Mouse (Mus musculus) thymus, adult 2 months (tissue): ENCODE measurements around the gene Clec2i. TPM values are rescaled to one million over a fixed set of nuclear protein-coding genes. Genes with fewer than 3 reads are reported as not detected.
"Not testable (repeated sequence)": the region's sequence is repeated elsewhere in the genome, so short reads cannot be mapped to it uniquely, and the experiment has no call there.

Experiments
- DNase-seq: peaks from one replicate; pipeline ENCODE4 v3.0.0; 2021
- H3K27ac ChIP-seq: fragments of 200-500 bp; 2 replicates; pipeline ENCODE4 v1.5.1; 2012; ENCODE audit warnings: low read length, control low read depth; ENCODE audit not compliant: control insufficient read depth, insufficient read depth
- H3K27me3 ChIP-seq: fragments of 200-500 bp; 2 replicates; pipeline ENCODE4 v1.6.1; 2012; ENCODE audit warnings: mild to moderate bottlenecking, low read length, moderate library complexity, mixed read lengths; ENCODE audit not compliant: control insufficient read depth, insufficient read depth
- H3K36me3 ChIP-seq: fragments of 200-500 bp; 2 replicates; pipeline ENCODE4 v1.6.1; 2012; ENCODE audit warnings: mild to moderate bottlenecking, low read length, moderate library complexity; ENCODE audit not compliant: control insufficient read depth, insufficient read depth
- H3K4me1 ChIP-seq: fragments of 200-500 bp; replicated peaks from 2 replicates; pipeline ENCODE4 v1.6.1; 2012; ENCODE audit warnings: low read length; ENCODE audit not compliant: control insufficient read depth, insufficient read depth
- H3K4me3 ChIP-seq: fragments of 200-500 bp; 2 replicates; pipeline ENCODE4 v1.5.1; 2012; ENCODE audit warnings: mild to moderate bottlenecking, low read length, control low read depth, moderate library complexity; ENCODE audit not compliant: control insufficient read depth, insufficient read depth
- CTCF ChIP-seq: fragments of 200-500 bp; IDR thresholded peaks from 2 replicates; pipeline ENCODE4 v1.5.1; 2012; ENCODE audit warnings: mild to moderate bottlenecking, control low read depth, low read length, moderate library complexity, borderline replicate concordance; ENCODE audit not compliant: control insufficient read depth, poor library complexity, insufficient read depth; ENCODE audit errors: extremely low read depth
- POLR2A ChIP-seq: fragments of 200-500 bp; IDR thresholded peaks from 2 replicates; pipeline ENCODE4 v1.6.1; 2012; ENCODE audit warnings: mild to moderate bottlenecking, low read length, control low read depth, moderate library complexity; ENCODE audit not compliant: control insufficient read depth, poor library complexity, insufficient read depth; ENCODE audit errors: extremely low read depth
- WGBS: fragments of 180-500 bp; shearing (Covaris S2); methylation state at CpG from one replicate; pipeline ENCODE4 v1.1.7; 2018; 5-methylcytosine and 5-hydroxymethylcytosine counted together
- polyA plus RNA-seq: library from polyadenylated mRNA; depleted of rRNA; stranded (reverse); fragments of >200 nt; gene quantifications from 2 replicates; pipeline ENCODE4 v1.2.3, GENCODE M21; 2012

Gene Clec2i
- polyA plus RNA-seq, 1 experiment, result 12.1 TPM

DNA sequence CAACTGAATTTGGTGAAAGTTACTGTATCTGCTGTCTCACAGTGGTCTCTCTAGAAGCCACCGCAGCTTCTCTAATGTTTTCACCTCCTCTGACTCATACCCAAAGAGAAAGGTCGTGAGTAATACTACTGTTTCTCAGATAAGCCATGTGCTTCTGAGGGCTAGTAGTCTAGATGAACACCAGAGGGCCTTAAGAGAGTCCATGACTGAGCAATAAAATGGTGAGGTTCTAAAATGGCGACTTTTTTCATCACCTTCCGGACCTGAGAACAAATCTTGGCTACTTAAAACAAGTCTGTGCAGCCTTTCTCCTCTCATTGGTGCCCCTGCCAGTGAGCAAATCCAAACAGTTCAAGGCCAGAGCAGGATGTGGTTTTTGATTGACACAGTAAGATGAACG is 1.4 kb downstream of the Clec2i start:
- TF ChIP-seq POLR2A (no peak), CTCF (no peak)
- Histone ChIP-seq H3K4me1 (peaks cover 7% of the 10 kb centered on the region), H3K27me3 (no peaks in the 10 kb centered on the region), H3K36me3 (peaks cover 11% of the 10 kb centered on the region), H3K27ac (peak overlapping the region; percentile 81; the same call in 1 of the 2 replicates), H3K4me3 (no peak overlapping the region)
- WGBS, result 3% methylated on average over 5 of the region's 5 CpGs
- DNase-seq, result peak; percentile 63

- Histone ChIP-seq H3K27me3 (no peaks in the 10 kb centered on the region), H3K4me1 (peaks cover 7% of the 10 kb centered on the region), H3K4me3 (peak within 1 kb of the TSS; percentile 34), H3K27ac (peak within 1 kb of the TSS; percentile 96), H3K36me3 (peaks cover 31% of the 10 kb centered on the region)
- DNase-seq, result peak; percentile 45
- TF ChIP-seq POLR2A (no peak), CTCF (no peak)
- 6% methylated on average over 2 of the region's 2 CpGs for WGBS
Measured at GRCm38 (mm10) chr6:128890948-128891355, 3.6 kb downstream of the Clec2i start, which contains the start of gene BC035044. Gene BC035044, minus strand, starts transcription at chr6:128891126.

DNA sequence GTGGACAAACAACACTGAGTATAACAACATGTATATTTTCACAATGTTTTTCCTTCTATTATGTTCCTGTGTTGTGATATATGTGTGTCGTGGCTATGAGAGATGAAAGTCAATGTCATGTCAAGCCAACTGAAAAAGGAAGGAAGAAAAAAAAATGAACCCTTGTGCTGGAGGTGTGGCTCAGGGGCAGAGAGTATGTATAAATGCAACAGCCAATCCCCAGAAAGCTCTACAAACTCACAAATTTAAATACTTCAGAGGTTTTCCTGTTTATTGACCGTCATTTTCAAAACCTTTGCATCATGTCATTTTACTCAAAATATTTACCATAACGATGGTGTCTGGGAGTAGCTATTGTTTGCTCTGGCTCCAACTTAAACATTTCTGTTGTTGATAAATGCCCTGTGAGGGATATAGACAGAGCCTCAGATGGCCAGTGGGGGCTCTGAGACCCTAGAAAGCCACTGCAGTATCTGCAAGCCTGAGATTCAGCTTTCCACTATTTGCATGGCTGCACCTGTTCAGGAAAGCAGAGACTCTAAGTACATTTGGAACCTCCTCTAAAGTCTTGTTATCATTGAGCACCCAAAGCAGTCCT is 8.1 kb downstream of the Clec2i start:
- TF ChIP-seq CTCF (no peak), POLR2A (no peak)
- H3K36me3 ChIP-seq, result peaks cover 46% of the 10 kb centered on the region
- H3K4me1 ChIP-seq, result no peaks in the 10 kb centered on the region
- H3K4me3 ChIP-seq, result no peak overlapping the region
- H3K27ac ChIP-seq, result no peak overlapping the region
- no peak for DNase-seq
- H3K27me3 ChIP-seq, result no peaks in the 10 kb centered on the region
- 85% methylated on average over 3 of the region's 3 CpGs for WGBS

DNA sequence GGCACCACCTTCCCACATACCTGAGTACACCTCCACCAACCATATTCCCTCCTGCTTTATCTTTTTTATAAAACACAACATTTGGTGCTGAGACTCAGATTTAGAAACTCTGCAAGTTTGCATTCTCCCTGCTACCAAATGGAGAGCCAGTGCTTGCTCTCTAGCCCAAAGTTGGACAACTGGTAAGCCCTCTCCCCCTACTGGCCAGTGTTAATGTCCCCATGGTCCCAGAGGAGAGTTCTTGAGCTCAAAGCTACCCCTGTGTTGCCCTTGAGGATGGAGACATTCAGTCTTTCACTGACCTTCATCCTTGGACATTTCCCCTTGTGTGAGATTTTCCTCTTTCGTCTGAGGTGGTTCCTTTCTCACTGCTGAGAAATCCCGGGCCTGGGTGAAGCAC is 12.7 kb downstream of the Clec2i start:
- no peaks in the 10 kb centered on the region for H3K27me3 ChIP-seq
- WGBS, result 89% methylated on average over 2 of the region's 2 CpGs
- TF ChIP-seq POLR2A, result no peak
- no peak for TF ChIP-seq CTCF
- no peak for DNase-seq
- peaks cover 24% of the 10 kb centered on the region for H3K36me3 ChIP-seq
- H3K4me1 ChIP-seq, result peaks cover 3% of the 10 kb centered on the region; the same call in 1 of the 2 replicates
- H3K27ac ChIP-seq, result no peak overlapping the region
- no peak overlapping the region for H3K4me3 ChIP-seq

GRCm38 (mm10) chr6:128900796-128901552 is 13.6 kb downstream of the Clec2i start:
- DNase-seq, H3K27ac ChIP-seq, H3K27me3 ChIP-seq, H3K4me1 ChIP-seq, H3K4me3 ChIP-seq: not testable (repeated sequence)
- WGBS, result 33% methylated on average over 6 of the region's 6 CpGs
- H3K36me3 ChIP-seq, result peaks cover 15% of the 10 kb centered on the region

DNA sequence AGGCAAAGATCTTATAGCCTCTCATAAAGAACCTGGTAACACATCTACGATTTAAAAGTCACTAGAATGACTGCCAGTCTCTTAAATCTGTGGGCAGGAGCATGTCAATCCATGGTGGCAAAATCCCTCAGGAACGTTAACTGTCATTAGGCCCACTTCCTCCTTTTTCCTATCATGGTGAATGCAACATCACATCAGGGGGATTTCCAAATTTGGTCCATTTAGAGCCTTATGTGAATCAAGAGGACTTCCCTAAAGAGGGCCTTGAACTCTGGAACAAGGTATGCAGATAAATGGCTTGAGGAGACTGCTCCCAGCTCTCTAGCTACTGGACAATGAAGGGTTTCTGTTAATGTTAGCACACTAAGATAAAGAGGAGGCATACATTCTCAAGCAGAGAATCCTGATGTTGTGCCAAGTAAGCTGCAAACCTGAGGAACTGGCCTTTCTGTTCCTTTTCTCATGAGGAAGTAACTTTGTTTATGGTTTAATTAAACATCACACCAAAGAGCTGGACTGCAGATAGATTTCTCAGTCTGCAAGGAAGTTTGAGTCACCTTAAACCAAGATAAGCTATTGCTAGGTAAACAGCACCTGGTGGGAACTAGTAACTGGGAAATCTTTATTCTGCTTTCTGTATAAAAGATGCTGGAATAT is 26.3 kb downstream of the Clec2i start:
- 67% methylated on average over 2 of the region's 2 CpGs for WGBS
- H3K27ac ChIP-seq, result no peak overlapping the region
- H3K4me1 ChIP-seq, result no peaks in the 10 kb centered on the region
- no peaks in the 10 kb centered on the region for H3K27me3 ChIP-seq
- TF ChIP-seq POLR2A (no peak), CTCF (no peak)
- no peak for DNase-seq
- no peak overlapping the region for H3K4me3 ChIP-seq
- H3K36me3 ChIP-seq, result no peaks in the 10 kb centered on the region
